Mouse (Mus musculus) inflammation-experienced regulatory T-cells (primary cell): ENCODE results near the gene Cubn. TPM values are rescaled to one million over a fixed set of nuclear protein-coding genes. Genes with fewer than 3 reads are reported as not detected.

Experiments
- polyA plus RNA-seq, 2 experiments: library from polyadenylated mRNA; unstranded; fragments of 100-300 nt; shearing (Covaris generic); gene quantifications; one replicate each; pipeline ENCODE4 v1.2.1; 2017

Cubn gene
- polyA plus RNA-seq = under 1 TPM; 0.16 to 0.82 TPM

DNA sequence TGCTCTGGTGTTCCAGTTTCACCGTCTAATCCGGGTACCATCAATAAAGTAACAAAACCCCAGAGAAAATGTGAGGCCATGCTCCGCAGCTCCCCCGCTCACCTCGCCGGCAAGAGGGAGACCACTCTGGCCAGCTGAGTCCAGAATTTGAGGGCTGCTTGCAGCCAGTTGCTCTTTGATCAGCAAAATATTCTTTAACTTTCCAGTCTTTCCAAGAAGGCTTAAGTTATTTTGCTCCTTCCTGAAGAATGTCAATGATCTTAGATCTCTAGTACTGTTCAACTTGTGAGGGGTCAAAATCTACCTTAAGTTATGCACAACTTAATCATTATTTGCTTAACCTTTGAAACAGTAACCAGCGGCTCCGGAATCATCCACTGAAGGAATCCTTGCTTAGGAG, at the start of gene Cubn:
TSS of gene Cubn (minus strand) at position 80 of the 400 bp plus-strand sequence.

DNA sequence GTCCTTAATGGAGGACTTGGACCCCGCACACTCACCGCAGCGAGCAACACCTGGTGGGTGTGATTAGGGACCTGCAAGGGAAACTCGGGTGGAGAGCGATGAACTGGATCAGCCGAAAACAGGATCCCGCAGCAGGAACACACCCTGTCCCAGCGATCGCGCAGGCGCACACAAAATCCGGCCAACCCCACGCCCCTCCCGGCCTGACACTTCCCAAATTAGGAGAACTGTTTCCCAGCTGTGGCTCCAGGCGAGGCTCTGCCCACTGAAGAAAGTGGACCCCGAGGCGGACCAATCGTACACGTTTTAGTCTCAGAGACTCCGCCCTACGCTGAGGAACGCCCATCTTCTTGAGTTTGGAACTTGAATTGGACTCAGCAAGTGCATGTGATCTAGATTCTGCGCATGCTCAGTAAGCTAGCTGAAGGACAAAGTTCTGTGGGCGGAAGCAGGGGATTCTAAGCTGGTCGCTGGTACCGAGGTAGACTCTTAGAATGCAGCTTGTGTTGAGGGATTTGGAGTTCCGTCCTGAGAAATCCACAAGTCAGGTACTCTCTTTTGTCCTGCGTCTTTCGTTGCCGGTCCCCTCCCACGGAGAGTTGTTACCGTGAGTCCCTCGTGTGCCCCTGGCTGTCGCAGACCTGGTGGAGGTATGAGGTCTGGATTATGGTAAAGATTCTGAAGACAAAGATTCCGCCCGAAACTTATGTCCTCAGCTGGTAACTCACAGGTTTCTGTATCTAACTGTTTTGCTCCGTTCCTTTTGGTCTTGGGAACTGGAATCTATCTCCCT, 220.3 kb downstream of the Cubn start, which contains the start of gene Rsu1:
TSS of gene Rsu1 (minus strand) at position 251 of the 793 bp plus-strand sequence.

Other genes starting within 250 kb of the Cubn start
- gene Rsu1, start 220.4 kb downstream of the Cubn start, polyA plus RNA-seq = 10 to 100 TPM; 73.3 to 73.8 TPM
- 10 to 100 TPM; 11.8 to 15.6 TPM for gene Trdmt1, start 52.9 kb upstream of the Cubn start, polyA plus RNA-seq
- gene Vim, start 82.1 kb upstream of the Cubn start, polyA plus RNA-seq = 100 to 1,000 TPM; 433 to 496 TPM